Mouse (Mus musculus) adrenal gland (tissue): ENCODE results near the gene Itgb5.

ENCODE experiments used
- intact Hi-C: fragments of 180-260 bp; cut with DNase I; formaldehyde crosslinking; loops from one replicate; pipeline ENCODE4 v1.15.1; 2025

Itgb5 gene

DNA sequence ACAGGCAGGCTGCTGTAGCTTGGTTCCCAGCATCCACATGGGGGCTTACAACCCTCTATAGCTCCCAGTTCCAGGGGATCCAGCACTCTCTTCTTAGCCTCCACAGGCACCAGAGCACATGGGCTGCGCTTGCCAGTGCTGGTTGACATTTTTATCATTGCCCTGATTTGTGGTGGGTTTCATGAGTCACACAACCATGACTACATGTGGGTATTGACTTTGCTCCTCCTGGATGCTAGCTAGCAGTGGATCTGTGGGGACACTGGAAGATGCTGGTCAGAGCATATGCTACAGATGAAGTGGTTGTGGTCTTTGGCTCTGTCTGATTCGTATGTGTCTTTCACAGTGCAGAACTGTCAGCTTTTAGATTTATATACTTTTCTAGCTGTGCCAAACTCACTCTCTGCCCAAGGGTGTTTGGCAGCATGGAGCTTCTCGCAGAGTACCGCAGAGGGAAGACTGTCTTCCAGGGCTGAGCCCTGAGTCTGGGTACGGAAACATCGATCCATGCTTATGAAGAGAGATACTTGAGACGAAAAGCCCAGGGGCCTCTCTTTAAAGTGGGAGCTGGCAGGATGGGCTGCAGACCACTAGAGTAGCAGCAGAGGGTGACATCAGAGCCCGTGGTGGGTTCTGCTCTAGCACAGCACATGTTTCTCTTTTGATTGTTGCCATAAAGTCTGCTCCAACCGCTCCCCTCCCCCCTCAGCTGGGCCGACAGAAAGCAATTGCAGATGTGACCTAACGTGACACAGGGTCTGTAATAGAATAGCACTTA lies 74.4 kb downstream of the Itgb5 start:
- intact Hi-C loops: no loop called here

- intact Hi-C loops: no loop called here
These were observed 75.1 kb downstream of the Itgb5 start for GRCm38 (mm10) chr16:33904553-33904952.

DNA sequence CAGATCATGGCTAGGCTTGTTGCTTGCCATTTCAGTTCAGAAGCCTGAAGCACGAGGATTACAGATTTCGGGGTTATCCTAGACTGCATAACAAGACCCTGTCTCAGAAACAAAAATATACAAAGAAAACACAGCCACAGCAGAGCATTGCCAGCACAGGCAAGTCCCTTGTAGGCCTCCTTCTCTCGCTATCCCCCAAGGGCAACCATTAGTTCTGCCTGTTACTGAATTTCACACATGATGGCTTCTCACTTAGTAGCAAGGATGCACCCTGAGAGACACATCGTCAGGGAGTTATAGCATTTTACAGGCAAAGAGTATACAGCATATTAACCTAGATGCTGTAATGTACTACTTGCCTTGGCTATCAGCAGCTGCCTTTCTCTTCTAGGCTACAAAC lies 78.8 kb downstream of the Itgb5 start:
- intact Hi-C loops: loop anchor here (5.0 kb wide), 1 partner anchor 39 kb away; no protein-coding TSS in a partner anchor

DNA sequence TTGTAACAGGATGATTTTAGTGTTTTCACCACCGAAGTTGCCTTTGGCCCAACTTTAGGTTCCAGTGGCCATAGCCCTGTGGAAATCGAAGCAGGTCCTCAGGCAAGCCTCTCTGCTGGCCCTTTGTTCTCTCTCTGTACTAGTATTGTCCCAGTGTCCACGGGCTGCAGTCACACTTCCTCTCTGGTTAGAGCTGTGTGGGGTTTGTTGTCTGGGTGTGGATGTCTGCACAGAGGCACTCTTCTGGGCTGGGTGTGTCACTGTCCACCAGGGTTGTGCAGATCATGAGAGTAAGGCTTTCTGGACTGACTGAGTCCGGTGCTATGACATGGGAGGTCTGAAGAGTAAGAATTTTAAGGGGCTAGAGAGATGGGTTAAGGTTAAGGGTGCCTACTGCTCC lies 85.5 kb downstream of the Itgb5 start:
- intact Hi-C loops: no loop called here

- intact Hi-C loops: no loop called here
These were observed 87.2 kb downstream of the Itgb5 start for GRCm38 (mm10) chr16:33916473-33917251.

- intact Hi-C loops: no loop called here
These were observed 87.9 kb downstream of the Itgb5 start for GRCm38 (mm10) chr16:33917390-33917789.

GRCm38 (mm10) chr16:33917926-33918325 lies 88.5 kb downstream of the Itgb5 start:
- intact Hi-C loops: no loop called here

DNA sequence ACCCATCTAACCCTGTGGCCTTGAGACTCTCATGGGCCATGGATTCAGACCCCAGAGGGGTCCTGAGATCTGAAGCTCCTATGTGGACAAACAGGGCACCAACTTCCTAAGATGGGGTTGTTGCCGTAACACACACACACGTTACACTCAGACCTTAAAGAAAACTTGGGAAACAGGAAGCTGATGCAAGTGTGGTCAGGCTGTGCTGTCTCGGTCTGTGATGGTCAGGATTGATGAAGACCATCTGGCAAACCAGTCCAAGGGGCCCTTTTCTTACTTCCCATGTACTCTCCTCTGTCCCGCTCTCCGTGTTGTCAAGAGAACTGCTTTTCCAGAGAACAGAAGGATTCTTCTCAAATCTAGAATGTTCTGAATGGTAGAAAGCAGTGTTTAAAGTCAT lies 92.0 kb downstream of the Itgb5 start:
- intact Hi-C loops: no loop called here

- intact Hi-C loops: no loop called here
These were observed 92.9 kb downstream of the Itgb5 start for GRCm38 (mm10) chr16:33922111-33923000.

GRCm38 (mm10) chr16:33923001-33923316 lies 93.5 kb downstream of the Itgb5 start:
- intact Hi-C loops: no loop called here

DNA sequence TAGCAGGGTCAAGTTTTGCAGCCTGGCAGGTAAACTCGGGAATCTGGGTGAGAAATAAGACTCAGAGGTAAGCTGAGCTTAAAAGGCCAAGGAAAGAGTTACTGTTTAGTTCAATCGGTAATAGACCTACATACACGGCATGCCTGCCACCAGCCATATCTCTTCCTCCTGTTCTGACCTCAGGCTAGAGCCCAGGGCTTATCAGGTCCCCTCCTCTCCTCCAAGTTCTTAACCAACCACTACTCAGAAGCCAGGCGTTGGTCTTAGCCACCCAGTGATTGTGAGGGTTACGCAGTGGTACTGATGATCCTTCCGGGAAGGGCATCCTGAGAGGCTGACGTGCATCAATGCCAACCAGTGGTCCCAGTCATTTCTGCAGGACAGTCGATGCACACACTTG lies 94.3 kb downstream of the Itgb5 start:
- intact Hi-C loops: no loop called here

- intact Hi-C loops: no loop called here
These were observed 97.9 kb downstream of the Itgb5 start for GRCm38 (mm10) chr16:33927263-33927824.

DNA sequence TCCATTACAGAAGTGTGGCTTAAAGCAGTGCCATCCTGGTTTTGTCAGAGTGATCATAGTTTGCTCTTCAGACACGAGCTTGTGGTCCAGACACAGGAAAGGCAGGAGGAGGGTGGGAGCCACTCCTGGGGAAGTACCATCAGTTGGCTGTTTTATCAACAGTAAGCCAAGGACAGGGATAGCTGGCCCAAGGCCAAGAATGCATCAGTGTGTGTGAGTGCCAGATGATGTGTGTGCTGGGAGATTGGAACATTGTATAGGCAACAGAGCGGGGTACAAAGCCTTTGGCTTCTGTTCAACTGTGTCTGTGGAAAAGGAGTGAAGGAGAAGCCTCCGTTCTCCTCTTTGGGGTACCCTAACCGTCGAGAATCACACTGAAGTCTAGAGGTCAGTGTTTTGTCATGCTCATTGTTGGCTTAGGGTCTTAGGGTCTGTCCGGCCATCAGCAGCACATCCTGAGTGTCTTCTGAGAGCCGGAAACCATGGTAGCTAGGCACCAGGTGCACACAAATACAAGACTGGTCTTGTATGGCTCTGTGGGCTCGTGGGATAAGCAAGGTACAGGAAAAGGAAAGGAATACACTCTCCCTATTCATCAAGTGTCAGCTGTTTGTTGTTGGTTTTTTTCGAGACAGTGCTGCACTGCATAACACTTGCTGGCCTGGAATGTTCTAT lies 99.5 kb downstream of the Itgb5 start:
- intact Hi-C loops: no loop called here

DNA sequence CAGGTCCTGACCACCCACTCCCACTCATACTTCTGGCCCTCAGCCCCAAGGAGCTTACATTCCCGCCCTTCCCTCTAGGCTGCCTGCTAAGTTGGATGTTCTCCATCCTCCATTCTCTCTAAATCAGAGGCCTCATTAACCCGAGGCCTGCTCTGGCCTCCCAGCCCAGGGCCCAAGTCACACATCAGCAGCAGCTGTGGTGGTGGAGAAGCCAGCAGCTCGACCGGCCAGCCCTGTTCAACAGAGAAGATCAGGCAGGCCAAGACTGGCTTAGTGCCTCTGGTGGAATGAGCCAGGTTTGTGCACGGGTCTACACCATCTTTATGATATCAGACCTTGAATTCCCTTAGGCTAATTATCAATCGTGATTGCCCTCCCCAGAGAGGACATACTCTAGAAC lies 101.3 kb downstream of the Itgb5 start:
- intact Hi-C loops: no loop called here

- intact Hi-C loops: no loop called here
These were observed 102.2 kb downstream of the Itgb5 start for GRCm38 (mm10) chr16:33931682-33932081.

GRCm38 (mm10) chr16:33932126-33932525 lies 102.7 kb downstream of the Itgb5 start:
- intact Hi-C loops: no loop called here

DNA sequence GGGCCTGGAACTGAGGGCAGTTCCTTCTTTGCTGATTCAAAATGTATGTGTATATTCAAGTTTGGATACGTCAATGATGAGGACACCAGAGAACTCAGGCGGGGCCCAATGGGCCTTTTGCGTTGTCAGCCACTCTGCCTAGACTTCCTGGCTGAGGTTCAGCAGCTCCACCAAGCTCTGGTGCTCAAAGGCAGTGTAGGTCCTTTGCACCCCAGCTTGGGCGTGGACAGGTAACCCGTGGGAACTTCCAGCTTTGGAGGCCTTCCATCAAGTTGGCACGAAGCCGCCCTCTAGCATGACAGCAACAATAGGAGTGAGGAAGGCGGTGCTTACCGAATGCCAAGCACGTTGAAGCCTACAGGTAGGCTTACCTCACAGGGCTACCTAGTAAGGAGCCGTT lies 103.9 kb downstream of the Itgb5 start:
- intact Hi-C loops: no loop called here

- intact Hi-C loops: no loop called here
These were observed 105.4 kb downstream of the Itgb5 start for GRCm38 (mm10) chr16:33934701-33935406.

DNA sequence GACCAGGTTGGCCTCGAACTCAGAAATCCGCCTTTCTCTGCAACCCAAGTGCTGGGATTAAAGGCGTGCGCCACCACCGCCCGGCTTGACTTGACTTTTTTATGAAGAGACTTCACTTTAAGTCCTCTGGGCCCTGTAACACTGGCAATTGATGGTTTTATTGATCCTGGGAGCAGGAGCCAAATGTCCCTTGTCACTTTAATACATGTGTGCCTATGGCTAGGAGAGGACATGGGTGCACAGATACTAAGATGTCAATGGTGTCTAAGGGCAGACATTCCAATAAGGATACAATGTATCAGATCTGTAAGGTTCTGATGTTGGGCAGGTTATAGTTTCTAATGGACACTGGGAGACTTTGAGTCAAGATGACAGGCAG lies 105.9 kb downstream of the Itgb5 start:
- intact Hi-C loops: no loop called here

DNA sequence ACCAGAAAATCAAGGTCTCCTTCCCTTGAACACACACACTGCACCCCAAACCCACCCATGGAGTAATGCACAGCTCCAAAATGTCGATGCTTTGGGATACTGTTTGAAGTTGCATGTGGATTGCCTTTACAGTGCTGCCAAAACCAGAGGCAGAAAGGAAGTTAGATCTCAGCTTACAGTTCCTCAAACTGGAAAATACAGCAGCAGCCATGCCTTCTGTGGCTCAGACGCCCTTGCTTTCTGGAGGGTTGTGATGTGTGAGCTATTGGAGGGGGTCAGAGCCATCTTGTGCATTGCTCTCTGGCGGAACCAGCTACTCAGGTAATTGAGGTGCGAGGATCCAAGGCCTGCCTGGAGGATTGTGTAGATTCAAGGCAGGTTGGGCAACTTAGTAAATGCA lies 107.4 kb downstream of the Itgb5 start:
- intact Hi-C loops: no loop called here
